Mouse (Mus musculus) heart, adult 8-10 months (tissue): ENCODE results near the gene Gm45717. TPM values are rescaled to one million over a fixed set of nuclear protein-coding genes. Genes with fewer than 3 reads are reported as not detected.

Experiments used
- DNase-seq: peaks from one replicate; pipeline ENCODE4 v3.0.0; 2022; ENCODE audit warnings: low spot score
- total RNA-seq, 4 experiments: library from RNA; stranded (reverse); gene quantifications; 2 replicates each; pipeline ENCODE4 v1.2.4; 2022

Gm45717 gene
- total RNA-seq, 4 experiments from 2014 or later = not detected

DNA sequence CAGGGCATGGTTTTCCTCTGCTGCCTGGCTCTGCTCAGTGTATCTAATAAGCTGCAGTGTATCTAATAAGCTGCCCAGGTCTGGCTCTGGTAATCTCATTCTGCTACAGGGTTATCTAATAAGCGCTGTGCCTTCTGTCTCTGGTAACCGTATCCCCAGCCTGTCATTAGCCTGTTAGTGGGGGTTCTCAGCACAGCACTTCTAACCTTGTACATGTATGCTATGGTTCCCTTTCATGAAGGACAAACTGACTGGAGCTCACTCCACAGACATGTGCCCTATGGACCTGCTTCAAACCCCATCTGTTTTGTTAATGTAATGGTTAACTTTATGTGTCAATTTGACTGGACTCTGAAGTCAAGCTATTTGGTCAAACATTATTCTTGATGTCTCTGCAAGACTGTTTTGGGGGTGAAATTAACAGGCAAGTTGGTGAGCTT lies 50.1 kb downstream of the Gm45717 start:
- no peak for DNase-seq

GRCm38 (mm10) chr7:140903212-140903611 lies 52.5 kb downstream of the Gm45717 start:
- peak; percentile 74 for DNase-seq

DNA sequence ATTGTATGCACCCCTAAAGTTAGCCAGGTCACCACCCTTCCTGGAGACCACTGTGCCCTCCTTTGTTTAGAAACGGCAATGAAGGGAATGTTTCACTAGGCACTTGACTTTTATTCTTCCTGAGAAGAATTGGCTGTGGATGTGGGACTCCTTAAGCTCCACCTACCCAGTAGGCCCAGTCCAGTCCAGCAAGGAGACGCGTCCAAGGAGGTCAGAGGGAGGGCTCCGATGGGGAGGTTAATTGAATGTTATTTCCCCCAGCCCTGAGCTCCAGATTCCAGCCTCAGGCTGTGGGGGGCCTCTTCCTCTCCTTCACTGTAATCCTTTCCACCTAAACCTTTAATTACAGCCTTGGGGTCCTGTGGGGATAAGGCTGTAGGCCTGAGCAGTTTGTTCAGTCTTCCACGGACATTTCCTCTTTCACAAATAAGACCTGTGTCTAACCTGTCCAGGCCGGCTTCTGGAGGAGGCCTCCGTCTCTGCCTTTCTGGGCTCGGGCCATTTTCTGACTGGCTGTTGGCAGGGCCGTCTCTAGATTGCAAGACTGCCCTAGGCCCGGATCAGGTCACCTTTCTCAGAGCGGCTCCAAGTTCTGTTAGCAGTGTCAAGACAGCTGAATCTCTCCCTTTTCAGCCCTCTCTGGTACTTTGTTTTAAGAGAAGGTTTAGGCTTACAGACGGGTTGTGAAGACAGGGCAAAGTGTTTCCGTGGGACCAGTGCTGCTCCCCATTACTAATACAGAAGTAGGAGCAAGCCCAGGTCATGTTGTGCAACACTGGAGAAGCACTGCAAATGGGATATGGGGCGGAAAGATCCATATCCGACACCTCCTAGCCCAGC lies 53.5 kb downstream of the Gm45717 start:
- no peak for DNase-seq

DNA sequence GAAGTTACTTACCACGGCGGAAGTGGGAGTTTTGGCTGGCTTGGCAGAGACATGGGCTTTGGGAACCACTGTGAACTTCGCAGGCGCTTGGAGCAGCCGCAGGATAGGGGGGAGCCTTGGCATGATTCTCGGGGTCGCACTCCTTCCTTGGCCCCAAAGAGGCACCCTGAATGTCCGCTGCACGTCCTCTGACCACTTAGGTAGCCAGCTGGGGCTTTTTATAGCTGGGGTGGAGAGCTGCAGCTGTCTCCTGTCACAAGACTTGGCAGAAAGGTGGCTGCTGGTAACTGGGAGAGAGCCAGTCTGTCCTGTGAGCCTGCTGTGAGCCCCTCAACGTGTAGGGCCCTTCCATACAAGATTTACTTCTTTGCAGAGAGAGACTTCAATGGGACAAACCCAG lies 55.5 kb downstream of the Gm45717 start, which contains the start of gene Cox8b:
Cox8b (minus strand) TSS at position 227 of the 400 bp plus-strand sequence.
- DNase-seq = peak; percentile 55

Other genes with a start within 250 kb of the Gm45717 start
- 1 to 10 TPM; 3.0 to 9.8 (median 4.0) TPM for gene Cyp2e1, start 192.2 kb downstream of the Gm45717 start, total RNA-seq
- gene Syce1, start 168.1 kb downstream of the Gm45717 start, total RNA-seq = under 1 TPM in 1 of 4 experiments, not detected in 3; 0.28 TPM
- gene Zfp941, start 133.8 kb downstream of the Gm45717 start, total RNA-seq = under 1 TPM; 0.06 to 0.53 (median 0.30) TPM
- 1 to 10 TPM in 2 of 4 experiments, under 1 TPM in 2; 0.79 to 3.2 (median 1.4) TPM for gene Urah, start 120.9 kb downstream of the Gm45717 start, total RNA-seq
- 10 to 100 TPM; 26.3 to 49.2 (median 37.1) TPM for gene Scgb1c1, start 110.4 kb downstream of the Gm45717 start, total RNA-seq
- not detected for gene Odf3, start 108.1 kb downstream of the Gm45717 start, total RNA-seq
- not detected for gene Gm45785, start 99.6 kb downstream of the Gm45717 start, total RNA-seq
- gene Ric8a, start 99.0 kb downstream of the Gm45717 start, total RNA-seq = 10 to 100 TPM; 22.3 to 24.4 (median 23.3) TPM
- gene Bet1l, start 98.4 kb downstream of the Gm45717 start, total RNA-seq = 10 to 100 TPM in 1 of 4 experiments, 1 to 10 TPM in 3; 7.9 to 11.8 (median 8.8) TPM
- gene Psmd13, start 74.0 kb downstream of the Gm45717 start, total RNA-seq = 10 to 100 TPM; 80.4 to 85.4 (median 84.0) TPM
- gene Sirt3, start 73.6 kb downstream of the Gm45717 start, total RNA-seq = 10 to 100 TPM; 67.8 to 72.6 (median 69.6) TPM
- 1,000 to 10,000 TPM; 2,926 to 3,503 (median 3,138) TPM for gene Cox8b, start 55.5 kb downstream of the Gm45717 start, total RNA-seq
- not detected for gene Nlrp6, start 35.0 kb downstream of the Gm45717 start, total RNA-seq
- gene Pgghg, start 14.5 kb downstream of the Gm45717 start, total RNA-seq = 1 to 10 TPM; 3.8 to 5.3 (median 4.3) TPM
- gene Ifitm5, start 5.6 kb downstream of the Gm45717 start, total RNA-seq = under 1 TPM in 3 of 4 experiments, not detected in 1; 0.35 to 0.72 (median 0.37) TPM
- gene Ifitm2, start 50 bp upstream of the Gm45717 start, total RNA-seq = 100 to 1,000 TPM in 1 of 4 experiments, 10 to 100 TPM in 3; 86.2 to 101 (median 90.3) TPM
- gene Ifitm1, start 11.3 kb upstream of the Gm45717 start, total RNA-seq = 1 to 10 TPM; 1.6 to 6.3 (median 5.0) TPM
- gene Ifitm3, start 54.8 kb upstream of the Gm45717 start, total RNA-seq = 100 to 1,000 TPM in 1 of 4 experiments, 10 to 100 TPM in 3; 83.5 to 104 (median 88.4) TPM
- gene Ifitm6, start 62.0 kb upstream of the Gm45717 start, total RNA-seq = 1 to 10 TPM in 1 of 4 experiments, not detected in 3; 4.9 TPM
- gene Gm17387, start 73.2 kb upstream of the Gm45717 start, total RNA-seq = not detected
- not detected for gene B4galnt4, start 105.2 kb upstream of the Gm45717 start, total RNA-seq
- under 1 TPM; 0.19 to 0.35 (median 0.27) TPM for gene Pkp3, start 122.3 kb upstream of the Gm45717 start, total RNA-seq
- 1 to 10 TPM; 4.8 to 6.5 (median 5.6) TPM for gene Sigirr, start 144.6 kb upstream of the Gm45717 start, total RNA-seq
- gene Ano9, start 161.9 kb upstream of the Gm45717 start, total RNA-seq = under 1 TPM in 3 of 4 experiments, not detected in 1; 0.08 to 0.41 (median 0.14) TPM
- gene Ptdss2, start 166.4 kb upstream of the Gm45717 start, total RNA-seq = 10 to 100 TPM; 28.0 to 35.8 (median 29.7) TPM
- 10 to 100 TPM; 71.3 to 75.2 (median 72.9) TPM for gene Rnh1, start 216.9 kb upstream of the Gm45717 start, total RNA-seq
- gene Hras, start 238.1 kb upstream of the Gm45717 start, total RNA-seq = 100 to 1,000 TPM in 1 of 4 experiments, 10 to 100 TPM in 3; 81.0 to 107 (median 87.7) TPM
- gene Lrrc56, start 238.2 kb upstream of the Gm45717 start, total RNA-seq = 1 to 10 TPM; 1.8 to 3.4 (median 3.0) TPM